Mouse (Mus musculus) hindbrain, embryonic 15.5 days (tissue): ENCODE measurements around the gene Fam98a. TPM values are rescaled to one million over a fixed set of nuclear protein-coding genes. Genes with fewer than 3 reads are reported as not detected.

Experiments
- ATAC-seq: fragments of 200-750 bp; cut with Nextera tagmentation; 2 replicates; pipeline ENCODE4 v1.8.0; 2017; ENCODE audit warnings: low read depth, moderate number of reproducible peaks, moderate TSS enrichment; ENCODE audit not compliant: low FRiP score
- H3K27ac ChIP-seq: fragments of 300-500 bp; sonication (generic); replicated peaks from 2 replicates; pipeline ENCODE4 v1.5.1; 2015; ENCODE audit warnings: mild to moderate bottlenecking, inconsistent platforms
- H3K27me3 ChIP-seq: fragments of 300-500 bp; sonication (generic); 2 replicates; pipeline ENCODE4 v1.6.1; 2015; ENCODE audit warnings: control low read depth, inconsistent platforms
- H3K36me3 ChIP-seq: fragments of 300-500 bp; sonication (generic); 2 replicates; pipeline ENCODE4 v1.6.1; 2015; ENCODE audit warnings: control low read depth, inconsistent platforms
- H3K4me1 ChIP-seq: fragments of 300-500 bp; sonication (generic); replicated peaks from 2 replicates; pipeline ENCODE4 v1.6.1; 2015; ENCODE audit warnings: control low read depth, inconsistent platforms
- H3K4me2 ChIP-seq: fragments of 300-500 bp; sonication (generic); 2 replicates; pipeline ENCODE4 v1.6.1; 2015; ENCODE audit warnings: moderate library complexity, mild to moderate bottlenecking, inconsistent platforms
- H3K4me3 ChIP-seq: fragments of 300-500 bp; sonication (generic); 2 replicates; pipeline ENCODE4 v1.5.1; 2015; ENCODE audit warnings: mild to moderate bottlenecking, inconsistent platforms
- H3K9ac ChIP-seq: fragments of 300-500 bp; sonication (generic); 2 replicates; pipeline ENCODE4 v1.6.1; 2015; ENCODE audit warnings: inconsistent platforms
- H3K9me3 ChIP-seq: fragments of 300-500 bp; sonication (generic); 2 replicates; pipeline ENCODE4 v1.6.1; 2016; ENCODE audit warnings: control low read depth, inconsistent platforms
- WGBS: fragments of 180-500 bp; shearing (Covaris S2); methylation state at CpG from one replicate; pipeline ENCODE4 v1.1.7; 2015; 5-methylcytosine and 5-hydroxymethylcytosine counted together
- polyA plus RNA-seq: library from polyadenylated mRNA; unstranded; fragments of >200 nt; fragmentation: Nextera tagmentation; extraction: Ambion mirVana; gene quantifications from 2 replicates; pipeline ENCODE4 v1.2.1, GENCODE M21; 2015

Gene Fam98a
- polyA plus RNA-seq: 26.5 and 29.8 TPM in 2 replicates

DNA sequence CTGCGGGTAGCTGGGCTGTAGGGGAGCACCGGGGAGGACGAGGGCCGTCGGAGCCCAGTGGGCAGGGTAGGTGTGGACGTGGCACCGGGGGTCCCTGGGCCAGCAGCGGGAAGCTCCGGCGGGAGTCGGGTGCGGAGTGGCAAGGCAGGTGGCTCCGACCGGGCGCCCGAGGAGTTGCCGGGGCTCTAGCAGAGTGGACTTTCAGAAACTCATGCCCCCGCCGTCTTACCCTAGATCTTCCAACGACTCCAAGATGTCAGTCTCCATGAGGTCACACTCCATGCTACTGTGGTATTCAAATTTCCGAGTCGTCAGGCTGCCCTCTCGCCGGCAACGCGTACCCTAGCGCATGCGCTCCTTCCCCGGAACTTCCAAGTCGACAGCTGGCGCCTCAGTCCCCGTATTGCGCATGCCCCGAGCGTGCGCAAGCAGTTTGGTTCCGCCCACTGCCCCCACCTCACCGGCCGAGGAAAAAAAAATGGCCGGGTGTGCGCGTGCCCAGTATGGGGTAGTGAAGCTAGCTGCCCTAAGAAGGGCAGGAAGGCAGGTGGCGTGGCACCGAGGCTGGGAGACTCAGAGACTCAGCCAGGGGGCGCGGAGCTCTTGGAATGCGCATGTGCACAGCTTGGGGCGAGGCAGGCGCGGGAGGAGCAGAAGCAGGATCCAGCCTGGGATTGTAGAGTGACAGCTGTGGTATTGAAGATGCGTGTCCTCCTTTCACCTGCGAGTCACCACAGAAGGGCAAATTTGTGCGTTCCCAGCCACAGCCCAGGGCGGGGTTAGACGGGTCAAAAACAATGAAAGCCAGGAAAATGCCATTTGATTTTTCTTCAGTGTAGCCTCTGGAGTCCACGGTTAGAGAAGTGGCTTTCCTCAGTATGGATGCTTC is at the start of gene Fam98a:
Gene Fam98a, minus strand, starts transcription at position 435 of the 889 bp plus-strand sequence.
- Histone ChIP-seq H3K27me3 (no peaks in the 10 kb centered on the region), H3K4me1 (peaks cover 16% of the 10 kb centered on the region), H3K27ac (peak within 1 kb of the TSS; percentile 66), H3K4me3 (peak within 1 kb of the TSS; percentile 78), H3K36me3 (peaks cover 6% of the 10 kb centered on the region), H3K9ac (peak within 1 kb of the TSS; percentile 73), H3K9me3 (no peaks in the 10 kb centered on the region), H3K4me2 (peak within 1 kb of the TSS; percentile 68)
- under 1% methylated on average over 56 of the region's 56 CpGs for WGBS
- ATAC-seq: peak; percentile 99

GRCm38 (mm10) chr17:75598652-75599051 is 46.9 kb upstream of the Fam98a start:
- ATAC-seq: no peak
- Histone ChIP-seq H3K9ac (no peak overlapping the region), H3K4me2 (no peak overlapping the region), H3K4me3 (no peak overlapping the region), H3K36me3 (no peaks in the 10 kb centered on the region), H3K27me3 (no peaks in the 10 kb centered on the region), H3K9me3 (no peaks in the 10 kb centered on the region), H3K27ac (no peak overlapping the region), H3K4me1 (no peaks in the 10 kb centered on the region)
- 83% methylated on average over 3 of the region's 3 CpGs for WGBS

GRCm38 (mm10) chr17:75582738-75583137 is 31.0 kb upstream of the Fam98a start:
- H3K4me1 ChIP-seq: no peaks in the 10 kb centered on the region
- no peak overlapping the region for H3K4me2 ChIP-seq
- WGBS: 96% methylated on average over 1 of the region's 1 CpGs
- no peak overlapping the region for H3K27ac ChIP-seq
- no peak overlapping the region for H3K9ac ChIP-seq
- no peak for ATAC-seq
- no peaks in the 10 kb centered on the region for H3K36me3 ChIP-seq
- no peaks in the 10 kb centered on the region for H3K9me3 ChIP-seq
- no peak overlapping the region for H3K4me3 ChIP-seq
- H3K27me3 ChIP-seq: no peaks in the 10 kb centered on the region

DNA sequence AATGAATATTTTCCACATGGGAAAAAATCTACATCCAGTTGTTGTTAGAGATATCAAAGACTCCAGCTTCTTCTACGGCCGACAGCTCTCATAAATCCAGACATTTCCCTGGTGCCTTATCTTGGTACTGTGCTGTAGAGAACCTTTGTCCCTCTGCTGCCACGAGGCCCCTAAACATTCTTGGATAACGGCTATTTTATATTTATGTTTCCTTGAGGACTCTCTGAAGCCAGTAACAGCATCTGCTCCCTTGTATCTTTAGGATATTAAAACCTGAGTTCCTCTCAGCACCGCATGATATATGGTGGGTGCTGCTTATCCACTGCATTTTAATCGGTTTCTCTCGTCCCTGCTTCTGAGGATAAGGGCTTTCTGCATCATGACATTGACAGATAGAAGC is 23.9 kb upstream of the Fam98a start:
- no peaks in the 10 kb centered on the region for H3K9me3 ChIP-seq
- 64% methylated on average over 7 of the region's 7 CpGs for WGBS
- no peak for ATAC-seq
- no peaks in the 10 kb centered on the region for H3K36me3 ChIP-seq
- no peak overlapping the region for H3K4me3 ChIP-seq
- no peak overlapping the region for H3K4me2 ChIP-seq
- no peaks in the 10 kb centered on the region for H3K4me1 ChIP-seq
- H3K27ac ChIP-seq: no peak overlapping the region
- no peaks in the 10 kb centered on the region for H3K27me3 ChIP-seq
- H3K9ac ChIP-seq: no peak overlapping the region

DNA sequence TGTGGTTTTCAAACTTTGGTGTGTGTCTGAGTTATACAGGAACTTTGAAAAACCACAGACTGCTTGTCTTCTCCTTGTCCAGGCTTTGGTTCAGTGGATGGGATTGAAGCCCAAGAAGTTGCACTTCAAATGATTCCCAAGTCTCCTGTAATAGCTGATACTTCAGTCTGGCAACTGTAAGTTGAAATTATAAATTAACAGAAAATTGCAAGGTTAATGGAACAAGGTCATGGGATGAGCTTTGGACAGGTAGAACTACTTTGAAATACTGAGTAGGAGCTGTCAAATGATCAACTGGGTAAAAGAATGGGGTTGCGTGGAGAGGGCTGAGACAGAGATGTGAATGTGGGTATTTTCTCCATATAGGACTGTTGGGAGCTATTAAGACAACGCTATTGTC is 6.3 kb upstream of the Fam98a start:
- WGBS: 93% methylated on average over 2 of the region's 2 CpGs
- Histone ChIP-seq H3K9me3 (no peaks in the 10 kb centered on the region), H3K9ac (no peak overlapping the region), H3K36me3 (no peaks in the 10 kb centered on the region), H3K4me3 (no peak overlapping the region), H3K4me1 (no peaks in the 10 kb centered on the region), H3K27ac (no peak overlapping the region), H3K4me2 (no peak overlapping the region), H3K27me3 (no peaks in the 10 kb centered on the region)
- no peak for ATAC-seq

DNA sequence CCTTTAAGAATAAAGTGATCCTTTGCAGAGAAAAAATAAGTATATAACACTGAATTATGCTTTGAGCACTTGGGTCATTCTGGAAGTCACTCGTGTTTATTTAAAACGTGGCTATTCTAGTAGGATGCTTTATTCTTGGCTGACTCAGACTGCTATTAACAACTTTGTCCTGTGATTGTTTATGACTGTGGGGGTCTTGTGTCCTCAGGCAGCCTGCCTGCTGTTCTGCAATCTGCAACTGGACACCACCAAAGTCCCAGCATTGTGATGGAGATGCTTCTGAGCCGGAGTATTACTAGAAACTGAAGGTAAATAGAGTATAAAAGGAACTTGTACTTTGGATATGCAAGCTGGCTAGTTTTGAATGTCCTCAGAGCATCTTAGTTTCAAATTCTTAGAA is 5.3 kb upstream of the Fam98a start:
- Histone ChIP-seq H3K4me3 (no peak overlapping the region), H3K27me3 (no peaks in the 10 kb centered on the region), H3K9ac (no peak overlapping the region), H3K36me3 (no peaks in the 10 kb centered on the region), H3K4me1 (no peaks in the 10 kb centered on the region), H3K4me2 (no peak overlapping the region), H3K27ac (no peak overlapping the region), H3K9me3 (no peaks in the 10 kb centered on the region)
- ATAC-seq: no peak
- WGBS: 22% methylated on average over 3 of the region's 3 CpGs

- Histone ChIP-seq H3K27ac (no peak overlapping the region), H3K27me3 (no peaks in the 10 kb centered on the region), H3K9ac (peak overlapping the region; percentile 73), H3K4me1 (peaks cover 16% of the 10 kb centered on the region), H3K9me3 (no peaks in the 10 kb centered on the region), H3K4me3 (peak overlapping the region; percentile 78), H3K4me2 (peak overlapping the region; percentile 68), H3K36me3 (peaks cover 15% of the 10 kb centered on the region)
- 40% methylated on average over 11 of the region's 11 CpGs for WGBS
- 0 out of 2 replicates have a peak, but pooled peaks have one; percentile 3 for ATAC-seq
Observed at GRCm38 (mm10) chr17:75550771-75551413, 854 bp downstream of the Fam98a start.

DNA sequence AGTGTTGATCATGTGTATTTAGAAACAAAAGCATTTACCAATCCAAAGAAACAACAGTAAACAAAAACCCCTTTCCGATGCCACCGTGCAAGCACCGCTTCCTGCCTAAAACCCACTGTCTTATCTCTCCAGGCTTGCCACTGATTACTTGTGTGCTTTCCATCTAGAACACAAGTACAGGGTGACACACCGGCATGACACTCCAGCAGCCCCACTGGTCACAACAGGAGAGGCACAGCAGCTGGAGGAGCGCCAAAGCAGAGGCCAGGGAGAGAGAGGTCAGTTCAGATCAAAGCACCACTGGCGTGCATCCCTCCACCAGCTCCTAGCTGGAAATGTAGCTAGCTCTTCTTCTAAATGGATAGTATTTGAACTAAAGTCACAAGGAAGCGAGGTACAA is 7.5 kb downstream of the Fam98a start:
- Histone ChIP-seq H3K9ac (no peak overlapping the region), H3K27me3 (no peaks in the 10 kb centered on the region), H3K27ac (no peak overlapping the region), H3K4me1 (peaks cover 2% of the 10 kb centered on the region), H3K36me3 (peaks cover 37% of the 10 kb centered on the region), H3K9me3 (no peaks in the 10 kb centered on the region), H3K4me3 (no peak overlapping the region), H3K4me2 (no peak overlapping the region)
- WGBS: 91% methylated on average over 7 of the region's 7 CpGs
- no peak for ATAC-seq

GRCm38 (mm10) chr17:75543434-75543833 is 8.3 kb downstream of the Fam98a start:
- H3K4me3 ChIP-seq: no peak overlapping the region
- H3K4me2 ChIP-seq: no peak overlapping the region
- 95% methylated on average over 7 of the region's 7 CpGs for WGBS
- no peak overlapping the region for H3K9ac ChIP-seq
- ATAC-seq: no peak
- H3K9me3 ChIP-seq: no peaks in the 10 kb centered on the region
- no peaks in the 10 kb centered on the region for H3K27me3 ChIP-seq
- H3K27ac ChIP-seq: no peak overlapping the region
- peaks cover 45% of the 10 kb centered on the region for H3K36me3 ChIP-seq
- H3K4me1 ChIP-seq: no peaks in the 10 kb centered on the region

- ATAC-seq: no peak
- no peaks in the 10 kb centered on the region for H3K27me3 ChIP-seq
- H3K4me1 ChIP-seq: no peaks in the 10 kb centered on the region
- H3K27ac ChIP-seq: no peak overlapping the region
- H3K36me3 ChIP-seq: peaks cover 31% of the 10 kb centered on the region
- no peak overlapping the region for H3K4me3 ChIP-seq
- no peak overlapping the region for H3K4me2 ChIP-seq
- WGBS: 89% methylated on average over 5 of the region's 5 CpGs
- no peaks in the 10 kb centered on the region for H3K9me3 ChIP-seq
- H3K9ac ChIP-seq: no peak overlapping the region
Observed at GRCm38 (mm10) chr17:75539841-75540240, 11.9 kb downstream of the Fam98a start.

- no peak overlapping the region for H3K4me2 ChIP-seq
- H3K27me3 ChIP-seq: no peaks in the 10 kb centered on the region
- H3K36me3 ChIP-seq: peaks cover 24% of the 10 kb centered on the region
- 95% methylated on average over 6 of the region's 6 CpGs for WGBS
- no peak for ATAC-seq
- no peak overlapping the region for H3K27ac ChIP-seq
- H3K9me3 ChIP-seq: no peaks in the 10 kb centered on the region
- H3K9ac ChIP-seq: no peak overlapping the region
- H3K4me3 ChIP-seq: no peak overlapping the region
- no peaks in the 10 kb centered on the region for H3K4me1 ChIP-seq
Observed at GRCm38 (mm10) chr17:75539130-75539529, 12.6 kb downstream of the Fam98a start.

DNA sequence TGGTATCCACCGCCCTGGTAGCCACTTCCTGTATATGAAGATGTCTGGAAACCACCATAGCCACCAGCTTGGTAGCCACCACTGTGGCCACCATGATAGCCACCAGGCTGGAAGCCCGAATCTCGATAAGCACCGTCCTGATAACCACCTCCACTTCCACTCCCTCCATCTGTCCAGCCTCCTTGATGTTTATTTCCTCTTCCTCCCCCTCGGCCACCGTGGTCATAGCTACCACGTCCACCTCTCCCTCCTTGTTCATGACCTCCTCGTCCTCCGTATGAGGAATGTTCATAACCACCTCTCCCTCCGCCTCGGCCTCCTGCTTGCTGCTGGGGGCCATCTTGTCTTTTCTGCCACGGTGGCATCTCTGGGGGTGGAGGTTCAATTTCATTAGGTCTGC is 13.3 kb downstream of the Fam98a start:
- Histone ChIP-seq H3K4me3 (no peak overlapping the region), H3K27me3 (no peaks in the 10 kb centered on the region), H3K9ac (no peak overlapping the region), H3K4me2 (no peak overlapping the region), H3K36me3 (peaks cover 24% of the 10 kb centered on the region), H3K4me1 (no peaks in the 10 kb centered on the region), H3K9me3 (no peaks in the 10 kb centered on the region), H3K27ac (no peak overlapping the region)
- 95% methylated on average over 12 of the region's 12 CpGs for WGBS
- no peak for ATAC-seq
